Mouse (Mus musculus) cortical plate, adult 2 months (tissue): Measurements from ENCODE around the gene D630039A03Rik.

ENCODE experiments used
- CTCF ChIP-seq: fragments of 200-500 bp; IDR thresholded peaks from 2 replicates; pipeline ENCODE4 v1.5.1; 2011; ENCODE audit warnings: mild to moderate bottlenecking, control low read depth, low read length; ENCODE audit not compliant: insufficient read depth; ENCODE audit errors: extremely low read depth
- POLR2A ChIP-seq: fragments of 200-500 bp; IDR thresholded peaks from 2 replicates; pipeline ENCODE4 v1.6.1; 2011; ENCODE audit warnings: mild to moderate bottlenecking, low read length, control low read depth; ENCODE audit not compliant: insufficient read depth; ENCODE audit errors: extremely low read depth

GRCm38 (mm10) chr4:57906708-57907107, 9.4 kb downstream of the D630039A03Rik start:
- TF ChIP-seq CTCF (no peak), POLR2A (no peak)
